Mouse (Mus musculus) hindbrain, embryonic 14.5 days (tissue): ENCODE results near the gene Gm10719. TPM values are rescaled to one million over a fixed set of nuclear protein-coding genes. Genes with fewer than 3 reads are reported as not detected.
"Not testable (repeated sequence)": the region's sequence is repeated elsewhere in the genome, so short reads cannot be mapped to it uniquely, and the experiment has no call there.

ENCODE experiments used
- ATAC-seq: fragments of 200-750 bp; cut with Nextera tagmentation; 2 replicates; pipeline ENCODE4 v1.8.0; 2017; ENCODE audit warnings: moderate number of reproducible peaks, mild to moderate bottlenecking, moderate TSS enrichment, moderate library complexity; ENCODE audit not compliant: low FRiP score
- DNase-seq: peaks from one replicate; pipeline ENCODE4 v3.0.0-alpha.2; 2015; ENCODE audit warnings: low spot score
- H3K27ac ChIP-seq: fragments of 300-500 bp; sonication (generic); 2 replicates; pipeline ENCODE4 v1.5.1; 2014; ENCODE audit warnings: mild to moderate bottlenecking, moderate library complexity
- H3K27me3 ChIP-seq: fragments of 300-500 bp; sonication (generic); 2 replicates; pipeline ENCODE4 v1.6.1; 2014; ENCODE audit warnings: mild to moderate bottlenecking, low read length, mixed read lengths; ENCODE audit not compliant: control insufficient read depth, insufficient read depth
- H3K36me3 ChIP-seq: fragments of 300-500 bp; sonication (generic); replicated peaks from 2 replicates; pipeline ENCODE4 v1.6.1; 2014; ENCODE audit not compliant: control insufficient read depth, insufficient read depth
- H3K4me1 ChIP-seq: fragments of 300-500 bp; sonication (generic); replicated peaks from 2 replicates; pipeline ENCODE4 v1.6.1; 2014; ENCODE audit warnings: antibody characterized with exemption, low read length, mixed read lengths; ENCODE audit not compliant: control insufficient read depth, insufficient read depth
- H3K4me2 ChIP-seq: fragments of 300-500 bp; sonication (generic); replicated peaks from 2 replicates; pipeline ENCODE4 v1.6.1; 2014; ENCODE audit warnings: mild to moderate bottlenecking, moderate library complexity
- H3K4me3 ChIP-seq: fragments of 300-500 bp; sonication (generic); replicated peaks from 2 replicates; pipeline ENCODE4 v1.5.1; 2014; ENCODE audit warnings: mild to moderate bottlenecking, low read length
- H3K9ac ChIP-seq: fragments of 300-500 bp; sonication (generic); 2 replicates; pipeline ENCODE4 v1.6.1; 2014
- H3K9me3 ChIP-seq: fragments of 300-500 bp; sonication (generic); 2 replicates; pipeline ENCODE4 v1.6.1; 2016; ENCODE audit warnings: low read length; ENCODE audit not compliant: control insufficient read depth
- WGBS: fragments of 180-500 bp; shearing (Covaris S2); extraction: QIAGEN DNeasy Blood & Tissue Kit; methylation state at CpG from one replicate; pipeline ENCODE4 v1.1.7; 2014; 5-methylcytosine and 5-hydroxymethylcytosine counted together
- microRNA-seq: library from miRNA; unstranded; fragments of <30 nt; microRNA quantifications from one replicate; pipeline ENCODE4, GENCODE M21; 2016
- polyA plus RNA-seq: library from polyadenylated mRNA; unstranded; fragments of >200 nt; fragmentation: Nextera tagmentation; extraction: Ambion mirVana; gene quantifications from 2 replicates; pipeline ENCODE4 v1.2.1, GENCODE M21; 2014

Gm10719 gene
- polyA plus RNA-seq, 1 experiment from 2014 or later: 0.47 TPM

GRCm38 (mm10) chr9:3036577-3036976, 19.4 kb downstream of the Gm10719 start, which contains the start of gene Gm10715:
Gene Gm10715 (plus strand): TSS chr9:3036877.
- not testable (repeated sequence) for H3K9ac ChIP-seq, DNase-seq, H3K4me3 ChIP-seq, H3K4me2 ChIP-seq, H3K9me3 ChIP-seq, H3K36me3 ChIP-seq, H3K27ac ChIP-seq, ATAC-seq, H3K27me3 ChIP-seq, H3K4me1 ChIP-seq
- WGBS: 70% methylated on average over 6 of the region's 8 CpGs

- H3K4me1 ChIP-seq, H3K4me2 ChIP-seq, H3K9me3 ChIP-seq, H3K9ac ChIP-seq, DNase-seq, ATAC-seq, H3K27ac ChIP-seq, H3K4me3 ChIP-seq, H3K27me3 ChIP-seq, H3K36me3 ChIP-seq: not testable (repeated sequence)
- 70% methylated on average over 4 of the region's 4 CpGs for WGBS
Observed at GRCm38 (mm10) chr9:3038161-3038560, 21.0 kb downstream of the Gm10719 start.

Small RNAs within 50 kb of the gene (microRNA-seq; reads per million reads assigned to microRNA genes)
- gene Mir101c: not detected

Other genes with a start within 250 kb of the Gm10719 start
- gene Gm10722, start 16.5 kb upstream of the Gm10719 start, polyA plus RNA-seq: not detected in 2 replicates
- not detected in 2 replicates for gene Gm11168, start 14.1 kb upstream of the Gm10719 start, polyA plus RNA-seq
- not detected in 2 replicates for gene Gm10721, start 4.3 kb upstream of the Gm10719 start, polyA plus RNA-seq
- not detected in 2 replicates for gene Gm10720, start 1.8 kb upstream of the Gm10719 start, polyA plus RNA-seq
- 0.86 TPM in 1 of 2 replicates, not detected in the other for gene Gm10718, start 6.1 kb downstream of the Gm10719 start, polyA plus RNA-seq
- gene Gm10717, start 8.0 kb downstream of the Gm10719 start, polyA plus RNA-seq: 1.0 TPM in 1 of 2 replicates, not detected in the other
- not detected in 2 replicates for gene Gm17535, start 17.2 kb downstream of the Gm10719 start, polyA plus RNA-seq
- not detected in 2 replicates for gene Gm10715, start 19.5 kb downstream of the Gm10719 start, polyA plus RNA-seq